11 mouse cellular contexts compared by ENCODE assay signal in genomic region chr5:5211034-5211779, GRCm38 (mm10).
DNase-seq lines count a peak whose midpoint lies in the region; ATAC-seq lines count a peak whose summit lies in the region.
"Had no signal": no experiment of that assay in that cellular context is flagged by ENCODE, and none has a peak within 500 bp of the region (broad histone marks: within the 10 kb centered on the region; RNA-seq: fewer than 3 reads in every experiment).

No protein-coding gene starts in this region.

- H3K27me3 ChIP-seq in lung, embryonic 15.5 days = no peaks in the 10 kb centered on the region
- H3K27me3 ChIP-seq in hindbrain, embryonic 16.5 days (replicated peaks; ENCODE audit: control insufficient read depth, insufficient read depth, low read length) = no peaks in the 10 kb centered on the region
- H3K27me3 ChIP-seq: embryonic facial prominence, embryonic 13.5 days; kidney, embryonic 15.5 days had no signal

- no peak overlapping the region for H3K4me3 ChIP-seq in lung, embryonic 15.5 days
- no peak overlapping the region for H3K4me3 ChIP-seq in hindbrain, embryonic 16.5 days (ENCODE audit: low read length)
- H3K4me3 ChIP-seq: embryonic facial prominence, embryonic 13.5 days; kidney, embryonic 15.5 days had no signal

- H3K9me3 ChIP-seq in lung, embryonic 15.5 days = no peaks in the 10 kb centered on the region
- no peaks in the 10 kb centered on the region for H3K9me3 ChIP-seq in hindbrain, embryonic 16.5 days (ENCODE audit: control insufficient read depth, low read length)
- H3K9me3 ChIP-seq: embryonic facial prominence, embryonic 13.5 days; kidney, embryonic 15.5 days had no signal

- no peak overlapping the region for H3K4me2 ChIP-seq in lung, embryonic 15.5 days
- no peak overlapping the region for H3K4me2 ChIP-seq in hindbrain, embryonic 16.5 days (ENCODE audit: low read length)
- H3K4me2 ChIP-seq: embryonic facial prominence, embryonic 13.5 days; kidney, embryonic 15.5 days; midbrain, embryonic 11.5 days had no signal

- 8% methylated on average over 7 of the region's 7 CpGs for whole genome bisulfite sequencing in lung, embryonic 15.5 days
- 59% methylated on average over 7 of the region's 7 CpGs for WGBS in hindbrain, embryonic 16.5 days

- intact Hi-C loops in heart, postnatal 10 days (cut with DNase I) = no loop called here

- no peak overlapping the region for H3K9ac ChIP-seq in lung, embryonic 15.5 days
- no peak overlapping the region for H3K9ac ChIP-seq in hindbrain, embryonic 16.5 days (ENCODE audit: low read depth, low read length)
- H3K9ac ChIP-seq: embryonic facial prominence, embryonic 13.5 days; kidney, embryonic 15.5 days had no signal

- ATAC-seq in lung, embryonic 15.5 days (ENCODE audit: borderline replicate concordance, extremely low read depth, low FRiP score, low TSS enrichment) = peak; percentile 42; the same call in 1 of the 2 replicates
- no peak for ATAC-seq in hindbrain, embryonic 16.5 days

- H3K36me3 ChIP-seq in lung, embryonic 15.5 days = no peaks in the 10 kb centered on the region
- no peaks in the 10 kb centered on the region for H3K36me3 ChIP-seq in hindbrain, embryonic 16.5 days (ENCODE audit: control insufficient read depth, insufficient read depth, low read length)
- H3K36me3 ChIP-seq: embryonic facial prominence, embryonic 13.5 days; kidney, embryonic 15.5 days had no signal

- H3K4me1 ChIP-seq in lung, embryonic 15.5 days = peaks cover 23% of the 10 kb centered on the region
- H3K4me1 ChIP-seq in hindbrain, embryonic 16.5 days (ENCODE audit: control insufficient read depth, insufficient read depth, low read depth, low read length) = no peaks in the 10 kb centered on the region; the same call in 1 of the 2 replicates
- H3K4me1 ChIP-seq: kidney, embryonic 15.5 days had no signal

- peak; percentile 30 for DNase-seq in adrenal gland, postnatal 14 days
- no peak for DNase-seq in adrenal gland, postnatal 25 days
- DNase-seq in Muller cell, postnatal 12 days (ENCODE audit: inconsistent ontology term) = peak; percentile 5
- DNase-seq in heart, postnatal 10 days = peak; percentile 11 to 14
- DNase-seq in spleen, postnatal 14 days (ENCODE audit: low spot score in 2 of 2) = no peak
- DNase-seq in kidney, adult 8-10 months = no peak

- H3K27ac ChIP-seq in lung, embryonic 15.5 days = no peak overlapping the region
- H3K27ac ChIP-seq in hindbrain, embryonic 16.5 days (ENCODE audit: low read depth, low read length) = no peak overlapping the region
- H3K27ac ChIP-seq: embryonic facial prominence, embryonic 13.5 days; kidney, embryonic 15.5 days had no signal

Comparison
In these comparisons a context has a peak if more than half of its experiments do, and no peak if none do; other contexts are left out.
1. DNase-seq: peak in adrenal gland, postnatal 14 days (single experiment), Muller cell, postnatal 12 days (single experiment) and heart, postnatal 10 days (2 of 2); none in adrenal gland, postnatal 25 days (single experiment), spleen, postnatal 14 days (0 of 2) and kidney, adult 8-10 months (0 of 2).